Mouse (Mus musculus) megakaryocyte, embryonic 14.5 days (primary cell): Measurements from ENCODE around the gene Pik3ca.

ENCODE experiments used
- FLI1 ChIP-seq: IDR thresholded peaks from 2 replicates; pipeline ENCODE4 v1.6.1; 2012; ENCODE audit warnings: low read length, inconsistent platforms, mixed read lengths
- GATA1 ChIP-seq: IDR thresholded peaks from 3 replicates; pipeline ENCODE4 v1.6.1; 2012; ENCODE audit warnings: mixed read lengths, low read length, inconsistent platforms, borderline replicate concordance

GRCm38 (mm10) chr3:32372470-32372869, 25.0 kb upstream of the Pik3ca start:
- TF ChIP-seq GATA1, result no peak
- TF ChIP-seq FLI1, result no peak
